Mouse (Mus musculus) forebrain, embryonic 12.5 days (tissue): Measurements from ENCODE around the gene Rpsa. TPM values are rescaled to one million over a fixed set of nuclear protein-coding genes. Genes with fewer than 3 reads are reported as not detected.

Experiments used
- polyA plus RNA-seq: library from polyadenylated mRNA; unstranded; fragments of >200 nt; fragmentation: Nextera tagmentation; extraction: Ambion mirVana; gene quantifications from 2 replicates; pipeline ENCODE4 v1.2.1, GENCODE M21; 2016

Rpsa gene
- polyA plus RNA-seq, 1 experiment from 2014 or later, result 1,048 TPM

Other genes with a start within 250 kb of the Rpsa start
- 77.1 and 87.1 TPM in 2 replicates for gene Wdr48, start 232.8 kb upstream of the Rpsa start, polyA plus RNA-seq
- 23.1 and 27.7 TPM in 2 replicates for gene Gorasp1, start 190.1 kb upstream of the Rpsa start, polyA plus RNA-seq
- gene Ttc21a, start 190.1 kb upstream of the Rpsa start, polyA plus RNA-seq, result 0.24 and 0.36 TPM in 2 replicates
- gene Csrnp1, start 143.0 kb upstream of the Rpsa start, polyA plus RNA-seq, result 1.7 and 2.2 TPM in 2 replicates
- gene Xirp1, start 104.1 kb upstream of the Rpsa start, polyA plus RNA-seq, result 0.04 TPM in 1 of 2 replicates, not detected in the other
- 5.1 TPM in 2 replicates for gene Cx3cr1, start 57.8 kb upstream of the Rpsa start, polyA plus RNA-seq
- gene Ccr8, start 35.6 kb upstream of the Rpsa start, polyA plus RNA-seq, result not detected in 2 replicates
- 28.6 and 32.7 TPM in 2 replicates for gene Slc25a38, start 17.3 kb upstream of the Rpsa start, polyA plus RNA-seq
- gene Mobp, start 22.0 kb downstream of the Rpsa start, polyA plus RNA-seq, result 1.3 and 1.7 TPM in 2 replicates
- gene Myrip, start 173.8 kb downstream of the Rpsa start, polyA plus RNA-seq, result 0.78 and 0.96 TPM in 2 replicates